Mouse (Mus musculus): ENCODE data around the gene Rasgef1b. TPM values are rescaled to one million over a fixed set of nuclear protein-coding genes. Genes with fewer than 3 reads are reported as not detected.
"Not testable (repeated sequence)": the region's sequence is repeated elsewhere in the genome, so short reads cannot be mapped to it uniquely, and the experiment has no call there.

Rasgef1b gene
- polyA plus RNA-seq, 1 experiment from 2014 or later: 13.3 TPM

- Histone ChIP-seq H3K4me1 (replicated peaks; ENCODE audit: control insufficient read depth, insufficient read depth, low read length) (no peaks in the 10 kb centered on the region), H3K27me3 (replicated peaks; ENCODE audit: control insufficient read depth, insufficient read depth, low read length) (no peaks in the 10 kb centered on the region), H3K4me2 (no peak overlapping the region), H3K36me3 (ENCODE audit: control insufficient read depth, insufficient read depth, low read length) (peaks cover 27% of the 10 kb centered on the region), H3K27ac (ENCODE audit: low read depth, low read length) (no peak overlapping the region), H3K9ac (ENCODE audit: low read depth, low read length) (no peak overlapping the region), H3K9me3 (ENCODE audit: control insufficient read depth, low read length) (no peaks in the 10 kb centered on the region), H3K4me3 (ENCODE audit: low read depth, low read length) (no peak overlapping the region)
- DNase-seq (ENCODE audit: low spot score) (no peak), ATAC-seq (replicated peaks; ENCODE audit: low FRiP score) (no peak)
- WGBS: 80% methylated on average over 5 of the region's 5 CpGs
Observed at GRCm38 (mm10) chr5:99218385-99218784, 510.5 kb downstream of the Rasgef1b start.

GRCm38 (mm10) chr5:99216588-99217152 is 512.2 kb downstream of the Rasgef1b start:
- 89% methylated on average over 1 of the region's 1 CpGs for WGBS
- not testable (repeated sequence) for H3K4me1 ChIP-seq (replicated peaks; ENCODE audit: control insufficient read depth, insufficient read depth, low read length); H3K9ac ChIP-seq (ENCODE audit: low read depth, low read length); H3K4me2 ChIP-seq; DNase-seq (ENCODE audit: low spot score); H3K27ac ChIP-seq (ENCODE audit: low read depth, low read length); H3K27me3 ChIP-seq (replicated peaks; ENCODE audit: control insufficient read depth, insufficient read depth, low read length); H3K4me3 ChIP-seq (ENCODE audit: low read depth, low read length); ATAC-seq (replicated peaks; ENCODE audit: low FRiP score); H3K9me3 ChIP-seq (ENCODE audit: control insufficient read depth, low read length)
- peaks cover 19% of the 10 kb centered on the region for H3K36me3 ChIP-seq (ENCODE audit: control insufficient read depth, insufficient read depth, low read length)

GRCm38 (mm10) chr5:99215207-99216157 is 513.4 kb downstream of the Rasgef1b start:
- no peak overlapping the region for H3K4me3 ChIP-seq (ENCODE audit: low read depth, low read length)
- H3K27me3 ChIP-seq (replicated peaks; ENCODE audit: control insufficient read depth, insufficient read depth, low read length): no peaks in the 10 kb centered on the region
- no peak overlapping the region for H3K9ac ChIP-seq (ENCODE audit: low read depth, low read length)
- no peaks in the 10 kb centered on the region for H3K4me1 ChIP-seq (replicated peaks; ENCODE audit: control insufficient read depth, insufficient read depth, low read length)
- no peaks in the 10 kb centered on the region for H3K9me3 ChIP-seq (ENCODE audit: control insufficient read depth, low read length)
- H3K27ac ChIP-seq (ENCODE audit: low read depth, low read length): no peak overlapping the region
- DNase-seq (ENCODE audit: low spot score): no peak
- H3K4me2 ChIP-seq: no peak overlapping the region
- 75% methylated on average over 7 of the region's 7 CpGs for WGBS
- peaks cover 11% of the 10 kb centered on the region for H3K36me3 ChIP-seq (ENCODE audit: control insufficient read depth, insufficient read depth, low read length)
- ATAC-seq (replicated peaks; ENCODE audit: low FRiP score): no peak

- DNase-seq (ENCODE audit: low spot score): no peak
- WGBS: 80% methylated on average over 6 of the region's 6 CpGs
- Histone ChIP-seq H3K4me3 (ENCODE audit: low read depth, low read length) (no peak overlapping the region), H3K4me2 (no peak overlapping the region), H3K4me1 (replicated peaks; ENCODE audit: control insufficient read depth, insufficient read depth, low read length) (no peaks in the 10 kb centered on the region), H3K36me3 (ENCODE audit: control insufficient read depth, insufficient read depth, low read length) (peaks cover 11% of the 10 kb centered on the region), H3K9ac (ENCODE audit: low read depth, low read length) (no peak overlapping the region), H3K27me3 (replicated peaks; ENCODE audit: control insufficient read depth, insufficient read depth, low read length) (no peaks in the 10 kb centered on the region), H3K27ac (ENCODE audit: low read depth, low read length) (no peak overlapping the region), H3K9me3 (ENCODE audit: control insufficient read depth, low read length) (no peaks in the 10 kb centered on the region)
- no peak for ATAC-seq (replicated peaks; ENCODE audit: low FRiP score)
Observed at GRCm38 (mm10) chr5:99214400-99214799, 514.5 kb downstream of the Rasgef1b start.

- H3K4me2 ChIP-seq: no peak overlapping the region
- peaks cover 11% of the 10 kb centered on the region for H3K36me3 ChIP-seq (ENCODE audit: control insufficient read depth, insufficient read depth, low read length)
- no peaks in the 10 kb centered on the region for H3K4me1 ChIP-seq (replicated peaks; ENCODE audit: control insufficient read depth, insufficient read depth, low read length)
- 80% methylated on average over 6 of the region's 6 CpGs for WGBS
- no peaks in the 10 kb centered on the region for H3K27me3 ChIP-seq (replicated peaks; ENCODE audit: control insufficient read depth, insufficient read depth, low read length)
- ATAC-seq (replicated peaks; ENCODE audit: low FRiP score) (no peak), DNase-seq (ENCODE audit: low spot score) (no peak)
- no peaks in the 10 kb centered on the region for H3K9me3 ChIP-seq (ENCODE audit: control insufficient read depth, low read length)
- no peak overlapping the region for H3K4me3 ChIP-seq (ENCODE audit: low read depth, low read length)
- no peak overlapping the region for H3K9ac ChIP-seq (ENCODE audit: low read depth, low read length)
- H3K27ac ChIP-seq (ENCODE audit: low read depth, low read length): no peak overlapping the region
Observed at GRCm38 (mm10) chr5:99213211-99213610, 515.7 kb downstream of the Rasgef1b start.

GRCm38 (mm10) chr5:99203475-99203874 is 525.4 kb downstream of the Rasgef1b start:
- 51% methylated on average over 2 of the region's 2 CpGs for WGBS

GRCm38 (mm10) chr5:99202074-99202837 is 526.6 kb downstream of the Rasgef1b start:
- H3K27ac ChIP-seq (ENCODE audit: low read depth, low read length): no peak overlapping the region
- 53% methylated on average over 15 of the region's 15 CpGs for WGBS
- DNase-seq (ENCODE audit: low spot score): peak; percentile 49
- no peak overlapping the region for H3K9ac ChIP-seq (ENCODE audit: low read depth, low read length)
- no peaks in the 10 kb centered on the region for H3K9me3 ChIP-seq (ENCODE audit: control insufficient read depth, low read length)
- H3K36me3 ChIP-seq (ENCODE audit: control insufficient read depth, insufficient read depth, low read length): no peaks in the 10 kb centered on the region
- no peak overlapping the region; the same call in 1 of the 2 replicates for H3K4me2 ChIP-seq
- no peaks in the 10 kb centered on the region for H3K27me3 ChIP-seq (replicated peaks; ENCODE audit: control insufficient read depth, insufficient read depth, low read length)
- ATAC-seq (replicated peaks; ENCODE audit: low FRiP score): no peak
- H3K4me3 ChIP-seq (ENCODE audit: low read depth, low read length): no peak overlapping the region
- H3K4me1 ChIP-seq (replicated peaks; ENCODE audit: control insufficient read depth, insufficient read depth, low read length): no peaks in the 10 kb centered on the region

More at GRCm38 (mm10) chr5:99203475-99203874, 525.4 kb downstream of the Rasgef1b start:
- no peak for DNase-seq (ENCODE audit: low spot score)
- H3K9ac ChIP-seq (ENCODE audit: low read depth, low read length): no peak overlapping the region
- no peaks in the 10 kb centered on the region for H3K36me3 ChIP-seq (ENCODE audit: control insufficient read depth, insufficient read depth, low read length)
- H3K27me3 ChIP-seq (replicated peaks; ENCODE audit: control insufficient read depth, insufficient read depth, low read length): no peaks in the 10 kb centered on the region
- no peaks in the 10 kb centered on the region for H3K4me1 ChIP-seq (replicated peaks; ENCODE audit: control insufficient read depth, insufficient read depth, low read length)
- no peak overlapping the region for H3K4me2 ChIP-seq
- H3K9me3 ChIP-seq (ENCODE audit: control insufficient read depth, low read length): no peaks in the 10 kb centered on the region
- H3K4me3 ChIP-seq (ENCODE audit: low read depth, low read length): no peak overlapping the region
- no peak for ATAC-seq (replicated peaks; ENCODE audit: low FRiP score)
- H3K27ac ChIP-seq (ENCODE audit: low read depth, low read length): no peak overlapping the region

- Histone ChIP-seq H3K27me3 (replicated peaks; ENCODE audit: control insufficient read depth, insufficient read depth, low read length) (no peaks in the 10 kb centered on the region), H3K9ac (ENCODE audit: low read depth, low read length) (no peak overlapping the region), H3K9me3 (ENCODE audit: control insufficient read depth, low read length) (no peaks in the 10 kb centered on the region), H3K4me2 (no peak overlapping the region), H3K4me3 (ENCODE audit: low read depth, low read length) (no peak overlapping the region), H3K4me1 (replicated peaks; ENCODE audit: control insufficient read depth, insufficient read depth, low read length) (no peaks in the 10 kb centered on the region), H3K36me3 (ENCODE audit: control insufficient read depth, insufficient read depth, low read length) (no peaks in the 10 kb centered on the region), H3K27ac (ENCODE audit: low read depth, low read length) (no peak overlapping the region)
- DNase-seq (ENCODE audit: low spot score) (no peak), ATAC-seq (replicated peaks; ENCODE audit: low FRiP score) (no peak)
- 89% methylated on average over 5 of the region's 5 CpGs for WGBS
Observed at GRCm38 (mm10) chr5:99195436-99195835, 533.4 kb downstream of the Rasgef1b start.

All from liver, embryonic 11.5 days (tissue).